Mouse (Mus musculus) cerebellum, adult 2 months (tissue): ENCODE measurements around the gene Fbxl18. TPM values are rescaled to one million over a fixed set of nuclear protein-coding genes. Genes with fewer than 3 reads are reported as not detected.

ENCODE experiments used
- DNase-seq, 2 experiments: peaks; one replicate each; pipeline ENCODE4 v3.0.0; 2021
- H3K27ac ChIP-seq: fragments of 200-500 bp; 2 replicates; pipeline ENCODE4 v1.5.1; 2012; ENCODE audit warnings: low read length, control low read depth, inconsistent platforms; ENCODE audit not compliant: insufficient read depth
- H3K27me3 ChIP-seq: fragments of 200-500 bp; 2 replicates; pipeline ENCODE4 v1.6.1; 2012; ENCODE audit warnings: inconsistent platforms, mild to moderate bottlenecking, low read length, moderate library complexity; ENCODE audit not compliant: control insufficient read depth, insufficient read depth
- H3K4me1 ChIP-seq: fragments of 200-500 bp; 2 replicates; pipeline ENCODE4 v1.6.1; 2011; ENCODE audit warnings: low read length; ENCODE audit not compliant: control insufficient read depth, insufficient read depth
- H3K4me3 ChIP-seq: fragments of 200-500 bp; replicated peaks from 2 replicates; pipeline ENCODE3; 2011; ENCODE audit warnings: mild to moderate bottlenecking, low read depth, low read length, control low read depth; ENCODE audit not compliant: insufficient read depth
- CTCF ChIP-seq: fragments of 200-500 bp; IDR thresholded peaks from 2 replicates; pipeline ENCODE4 v1.5.1; 2011; ENCODE audit warnings: low read depth, mild to moderate bottlenecking, control low read depth, low read length, moderate library complexity, borderline replicate concordance; ENCODE audit not compliant: insufficient read depth
- POLR2A ChIP-seq: fragments of 200-500 bp; IDR thresholded peaks from 2 replicates; pipeline ENCODE4 v1.6.1; 2011; ENCODE audit warnings: low read length, control low read depth, borderline replicate concordance; ENCODE audit not compliant: insufficient read depth
- WGBS: fragments of 180-500 bp; shearing (Covaris S2); methylation state at CpG from one replicate; pipeline ENCODE4 v1.1.7; 2018; 5-methylcytosine and 5-hydroxymethylcytosine counted together
- polyA plus RNA-seq: library from polyadenylated mRNA; depleted of rRNA; stranded (reverse); fragments of >200 nt; gene quantifications from 2 replicates; pipeline ENCODE4 v1.2.3, GENCODE M21; 2012; rRNA removed

The Fbxl18 gene
- polyA plus RNA-seq = 22.3 TPM in 2 replicates

DNA sequence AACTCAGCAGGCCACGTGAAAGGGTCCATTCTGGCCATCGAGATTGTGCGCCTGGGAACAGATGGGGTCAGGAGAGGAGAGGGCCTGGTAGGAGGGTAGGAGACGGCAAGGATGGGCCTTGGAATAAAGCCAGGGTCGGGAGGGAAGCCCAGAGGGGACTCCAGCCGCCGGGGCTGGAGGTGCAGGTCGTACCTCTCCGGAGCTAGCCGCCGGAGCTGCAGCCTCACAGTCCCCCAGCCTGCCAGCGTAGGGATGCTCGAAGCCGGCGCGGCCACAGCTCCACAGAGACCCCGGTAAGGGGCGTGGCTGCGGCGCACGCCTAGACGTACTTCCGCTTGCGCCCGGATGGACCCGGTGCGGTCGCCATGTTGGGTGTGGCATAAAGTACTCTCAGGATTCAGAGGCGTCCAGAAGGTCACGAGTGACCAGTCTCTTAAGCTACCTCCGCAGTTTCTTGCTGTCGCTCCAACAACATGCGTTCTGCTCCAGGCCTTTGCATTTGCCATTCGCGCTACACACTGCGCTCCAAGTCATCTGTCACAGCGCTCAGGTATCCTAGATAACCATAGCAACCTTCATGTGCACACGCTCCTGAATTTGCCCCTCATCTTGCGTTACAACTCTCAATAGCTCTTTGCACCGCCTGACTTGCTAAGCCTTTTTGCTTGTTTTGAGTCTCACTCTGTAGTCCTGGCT is at the start of gene Fbxl18:
TSS of gene Fbxl18 (minus strand) at position 504 of the 696 bp plus-strand sequence.
- Histone ChIP-seq H3K4me1 (peaks cover 4% of the 10 kb centered on the region; the same call in 1 of the 2 replicates), H3K4me3 (peak within 1 kb of the TSS; percentile 96), H3K27ac (peak within 1 kb of the TSS; percentile 58), H3K27me3 (no peaks in the 10 kb centered on the region)
- peak; percentile 91 to 93 for DNase-seq
- TF ChIP-seq CTCF (no peak), POLR2A (peak; percentile 88; the same call in 1 of the 2 replicates)
- WGBS = 1% methylated on average over 39 of the region's 40 CpGs

DNA sequence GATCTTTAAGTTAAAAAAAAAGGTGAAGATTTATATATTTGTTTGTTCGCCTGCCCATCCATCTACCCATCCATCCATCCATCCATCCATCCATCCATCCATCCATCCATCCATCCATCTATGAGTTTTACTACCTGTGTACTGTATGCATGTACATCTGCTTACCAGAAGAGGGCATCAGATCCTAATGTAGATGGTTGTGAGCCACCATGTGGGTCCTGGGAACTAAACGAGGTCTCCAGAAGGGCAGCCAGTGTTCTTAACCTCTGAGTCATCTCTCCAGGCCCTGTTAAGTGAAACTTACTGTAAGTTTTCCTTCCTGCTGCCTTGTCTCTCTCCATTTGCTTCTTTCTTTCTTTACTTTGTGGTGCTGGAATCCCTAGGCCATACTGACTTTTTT is 45.2 kb upstream of the Fbxl18 start:
- no peak for TF ChIP-seq POLR2A
- no peak for TF ChIP-seq CTCF
- DNase-seq = no peak
- Histone ChIP-seq H3K27ac (no peak overlapping the region), H3K27me3 (no peaks in the 10 kb centered on the region), H3K4me1 (no peaks in the 10 kb centered on the region; the same call in 1 of the 2 replicates), H3K4me3 (no peak overlapping the region)
- 77% methylated on average over 2 of the region's 2 CpGs for WGBS

DNA sequence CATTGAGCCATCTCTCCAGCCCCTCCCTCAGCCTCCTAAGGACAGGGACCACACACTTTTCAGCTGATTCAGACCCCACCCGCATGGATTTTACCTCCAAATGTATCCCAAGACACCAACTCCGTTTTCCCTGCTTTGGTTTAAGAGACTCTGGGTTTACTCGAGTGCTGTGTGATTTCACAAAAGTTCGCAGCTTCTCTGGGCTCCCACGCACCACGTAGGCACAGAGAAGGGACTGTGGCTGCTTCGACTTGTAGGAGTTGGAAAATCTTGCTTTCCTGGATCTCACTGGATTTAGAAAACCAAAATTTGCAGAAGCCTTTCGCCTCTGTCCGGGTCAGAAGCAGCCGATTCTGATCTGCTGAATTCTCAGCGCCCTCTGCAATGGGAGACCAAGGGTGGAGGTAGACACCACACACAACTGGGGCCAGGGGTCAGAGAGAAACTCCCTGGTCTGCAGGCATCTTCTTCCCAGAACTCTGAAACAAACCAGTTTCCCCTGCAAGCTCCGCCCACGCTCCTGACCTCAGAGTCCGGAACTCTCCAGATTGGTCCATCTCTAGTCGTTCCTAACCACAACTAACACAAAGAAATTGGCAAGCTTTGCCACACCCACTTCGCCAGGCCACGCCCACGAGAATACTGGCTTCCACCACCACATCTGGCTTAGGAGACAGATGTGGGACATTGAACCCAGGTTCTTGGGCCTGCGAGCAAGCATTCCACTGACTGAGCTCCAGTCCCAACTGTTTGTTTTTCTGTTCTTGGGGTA is 42.9 kb upstream of the Fbxl18 start:
- 53% methylated on average over 19 of the region's 19 CpGs for WGBS
- no peak for TF ChIP-seq POLR2A
- TF ChIP-seq CTCF = no peak
- H3K4me1 ChIP-seq = no peaks in the 10 kb centered on the region; the same call in 1 of the 2 replicates
- no peak for DNase-seq
- H3K27ac ChIP-seq = no peak overlapping the region
- no peak overlapping the region for H3K4me3 ChIP-seq
- H3K27me3 ChIP-seq = no peaks in the 10 kb centered on the region

DNA sequence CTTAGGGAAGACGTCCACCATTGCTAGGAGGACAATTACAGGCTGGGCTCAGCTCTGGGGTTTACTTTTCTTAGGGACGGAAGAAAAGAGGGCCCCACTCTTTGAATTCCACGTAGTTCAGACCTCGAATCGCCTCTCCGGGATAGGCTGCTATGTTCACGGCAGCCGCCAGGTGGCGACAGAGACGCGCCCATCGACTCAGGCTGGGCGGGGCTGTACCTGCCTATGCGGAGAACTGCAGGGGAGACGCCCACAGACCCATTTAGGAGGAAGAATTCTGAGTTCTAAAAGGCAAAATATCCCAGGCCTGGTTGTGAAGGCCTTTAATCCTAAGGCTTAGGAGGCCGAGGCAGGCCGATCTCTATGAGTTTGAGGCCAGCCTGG is 41.1 kb upstream of the Fbxl18 start:
- peak; percentile 74 to 86 for DNase-seq
- WGBS = 6% methylated on average over 17 of the region's 17 CpGs
- no peak overlapping the region for H3K27ac ChIP-seq
- H3K4me3 ChIP-seq = peak overlapping the region; percentile 35
- peaks cover 7% of the 10 kb centered on the region; the same call in 1 of the 2 replicates for H3K4me1 ChIP-seq
- TF ChIP-seq CTCF (peak; percentile 88), POLR2A (no peak)
- no peaks in the 10 kb centered on the region for H3K27me3 ChIP-seq

DNA sequence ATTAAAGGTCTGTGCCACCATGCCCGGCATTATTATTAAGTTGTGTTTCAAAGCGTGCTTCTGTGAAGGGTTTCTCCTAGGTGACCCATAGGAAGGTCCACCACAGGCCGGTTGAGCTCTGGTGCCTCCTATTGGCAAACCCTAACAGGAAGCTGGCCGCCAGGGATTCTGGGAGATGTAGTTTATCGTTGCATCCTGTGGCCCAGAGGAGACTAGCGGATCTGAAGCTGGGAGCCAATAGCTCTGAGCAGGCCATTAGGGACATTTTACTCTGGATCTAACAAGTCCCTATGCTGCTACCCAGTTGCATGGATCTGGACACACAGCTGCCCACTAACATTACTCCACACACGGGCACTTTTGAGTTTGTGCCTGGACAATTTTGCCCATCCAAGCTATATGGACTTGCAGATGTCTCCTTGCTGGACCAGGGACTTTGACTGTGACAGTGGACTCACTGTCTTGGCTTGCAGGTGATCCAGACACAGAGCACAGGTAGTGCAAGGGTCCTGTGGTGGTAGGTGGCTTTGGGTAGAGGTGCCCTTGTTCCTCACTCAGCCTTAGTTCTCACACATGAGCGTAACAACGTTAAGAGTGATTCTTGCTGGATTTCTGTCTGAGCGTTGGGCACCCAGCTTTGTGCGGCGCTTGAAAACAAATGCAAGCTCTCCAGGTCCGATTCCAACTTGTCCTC is 40.6 kb upstream of the Fbxl18 start:
- WGBS = 19% methylated on average over 13 of the region's 13 CpGs
- TF ChIP-seq POLR2A (no peak), CTCF (peak; percentile 47; the same call in 1 of the 2 replicates)
- no peak overlapping the region for H3K27ac ChIP-seq
- H3K27me3 ChIP-seq = no peaks in the 10 kb centered on the region
- peak; percentile 86 to 89 for DNase-seq
- peaks cover 7% of the 10 kb centered on the region; the same call in 1 of the 2 replicates for H3K4me1 ChIP-seq
- H3K4me3 ChIP-seq = peak overlapping the region; percentile 35

DNA sequence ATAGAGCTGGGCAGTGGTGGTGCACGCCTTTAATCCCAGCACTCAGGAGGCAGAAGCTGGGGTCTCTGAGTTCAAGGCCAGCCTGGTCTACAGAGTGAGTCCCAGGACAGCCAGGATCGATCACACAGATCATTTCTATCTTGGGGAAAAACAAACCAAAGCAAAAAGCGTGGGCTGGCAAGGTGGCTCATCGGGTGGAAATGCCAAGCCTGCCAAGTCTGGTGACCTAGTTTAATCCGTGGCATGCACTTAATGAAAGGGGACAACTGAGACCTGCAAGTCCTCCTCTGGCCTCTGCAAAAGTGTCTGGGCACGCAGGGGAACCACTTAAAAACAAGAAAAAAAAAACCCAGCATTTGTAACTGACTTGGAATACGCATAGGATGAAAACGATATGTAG is 37.5 kb upstream of the Fbxl18 start:
- TF ChIP-seq POLR2A (no peak), CTCF (no peak)
- Histone ChIP-seq H3K4me1 (peaks cover 7% of the 10 kb centered on the region; the same call in 1 of the 2 replicates), H3K27ac (no peak overlapping the region), H3K4me3 (no peak overlapping the region), H3K27me3 (no peaks in the 10 kb centered on the region)
- peak; percentile 43 to 49 for DNase-seq
- WGBS = 35% methylated on average over 8 of the region's 8 CpGs

DNA sequence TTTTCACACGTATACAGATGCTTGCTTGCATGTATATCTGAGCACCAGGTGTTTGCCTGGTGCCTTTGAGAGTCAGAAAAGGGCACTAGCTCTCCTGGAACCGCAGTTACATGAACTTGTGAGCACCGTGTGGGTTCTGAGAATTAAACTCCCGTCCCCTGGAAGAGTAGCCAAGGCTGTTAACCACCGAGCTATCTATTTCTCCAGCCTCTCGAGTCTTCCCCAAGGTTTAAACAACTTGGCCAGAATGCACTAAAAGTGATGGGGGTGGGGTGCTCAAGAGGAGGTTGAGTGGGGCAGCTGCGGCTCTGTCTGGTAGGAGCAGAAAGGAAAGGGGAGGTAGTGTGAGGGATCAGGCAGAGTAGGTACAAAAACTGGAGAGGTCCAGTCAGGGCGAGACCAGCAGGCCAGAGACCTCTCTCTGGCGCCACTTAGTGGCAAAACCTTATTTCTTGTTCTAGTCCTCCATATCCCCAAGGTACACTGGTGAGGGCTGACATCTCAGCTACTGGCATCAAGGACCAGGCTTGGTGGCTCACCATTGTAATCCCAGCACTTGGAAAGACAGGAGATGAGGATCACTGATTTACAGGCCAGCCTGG is 37.0 kb upstream of the Fbxl18 start:
- no peak overlapping the region for H3K27ac ChIP-seq
- WGBS = 35% methylated on average over 9 of the region's 9 CpGs
- peak; percentile 84 for TF ChIP-seq CTCF
- no peak for TF ChIP-seq POLR2A

More for the DNA sequence above, 37.0 kb upstream of the Fbxl18 start:
- peak; percentile 76 to 84 for DNase-seq
- H3K27me3 ChIP-seq = no peaks in the 10 kb centered on the region
- H3K4me3 ChIP-seq = no peak overlapping the region
- H3K4me1 ChIP-seq = peaks cover 7% of the 10 kb centered on the region; the same call in 1 of the 2 replicates
